Mouse (Mus musculus) regulatory T cell (primary cell): ENCODE results near the gene Abi3.

ENCODE experiments used
- in situ Hi-C: fragments of 300-600 bp; cut with MboI, MseI; formaldehyde crosslinking; loops from one replicate; pipeline ENCODE4 v1.15.1; 2025; ENCODE audit warnings: high pct_unique_total_duplicates

Abi3 gene

GRCm38 (mm10) chr11:95842074-95842681 is at the start of gene Abi3:
Gene Abi3 (minus strand): TSS chr11:95842476.
- in situ Hi-C loops = no loop called here

GRCm38 (mm10) chr11:95890462-95891051 is 48.3 kb upstream of the Abi3 start:
- in situ Hi-C loops = no loop called here

GRCm38 (mm10) chr11:95879861-95880260 is 37.6 kb upstream of the Abi3 start:
- in situ Hi-C loops = loop anchor here (5.0 to 10.0 kb wide), 2 partner anchors 97 to 805 kb away; partner anchors contain the start of gene Itga3

- in situ Hi-C loops = no loop called here
These were observed 34.0 kb upstream of the Abi3 start for GRCm38 (mm10) chr11:95876296-95876695.

GRCm38 (mm10) chr11:95875804-95876203 is 33.5 kb upstream of the Abi3 start:
- in situ Hi-C loops = no loop called here

- in situ Hi-C loops = loop anchor here (25.0 kb wide), 1 partner anchor 1142 kb away; the partner anchor contains the start of gene Sp6
These were observed 27.7 kb upstream of the Abi3 start for GRCm38 (mm10) chr11:95869918-95870470.

- in situ Hi-C loops = loop anchor here (25.0 kb wide), 1 partner anchor 1143 kb away; the partner anchor contains the start of gene Sp6
These were observed 27.2 kb upstream of the Abi3 start for GRCm38 (mm10) chr11:95869442-95869841.

- in situ Hi-C loops = loop anchor here (25.0 kb wide), 1 partner anchor 1151 kb away; the partner anchor contains the start of gene Sp6
These were observed 19.1 kb upstream of the Abi3 start for GRCm38 (mm10) chr11:95861397-95861796.

GRCm38 (mm10) chr11:95860071-95860490 is 17.8 kb upstream of the Abi3 start:
- in situ Hi-C loops = loop anchor here (25.0 kb wide), 1 partner anchor 1152 kb away; the partner anchor contains the start of gene Sp6

GRCm38 (mm10) chr11:95859468-95859855 is 17.2 kb upstream of the Abi3 start:
- in situ Hi-C loops = loop anchor here (25.0 kb wide), 1 partner anchor 1153 kb away; the partner anchor contains the start of gene Sp6

- in situ Hi-C loops = loop anchor here (25.0 kb wide), 1 partner anchor 1154 kb away; the partner anchor contains the start of gene Sp6
These were observed 16.5 kb upstream of the Abi3 start for GRCm38 (mm10) chr11:95858528-95859467.

GRCm38 (mm10) chr11:95857716-95858527 is 15.6 kb upstream of the Abi3 start:
- in situ Hi-C loops = loop anchor here (25.0 kb wide), 1 partner anchor 1154 kb away; the partner anchor contains the start of gene Sp6

GRCm38 (mm10) chr11:95857306-95857705 is 15.0 kb upstream of the Abi3 start:
- in situ Hi-C loops = loop anchor here (25.0 kb wide), 1 partner anchor 1155 kb away; the partner anchor contains the start of gene Sp6

GRCm38 (mm10) chr11:95853684-95854083 is 11.4 kb upstream of the Abi3 start:
- in situ Hi-C loops = loop anchor here (25.0 kb wide), 1 partner anchor 1159 kb away; the partner anchor contains the start of gene Sp6

- in situ Hi-C loops = loop anchor here (25.0 kb wide), 1 partner anchor 1161 kb away; the partner anchor contains the start of gene Sp6
These were observed 8.6 kb upstream of the Abi3 start for GRCm38 (mm10) chr11:95850898-95851297.

GRCm38 (mm10) chr11:95844935-95845334 is 2.7 kb upstream of the Abi3 start:
- in situ Hi-C loops = no loop called here

GRCm38 (mm10) chr11:95843421-95843950 is 1.2 kb upstream of the Abi3 start:
- in situ Hi-C loops = no loop called here

- in situ Hi-C loops = no loop called here
These were observed 677 bp upstream of the Abi3 start for GRCm38 (mm10) chr11:95842953-95843352.

- in situ Hi-C loops = no loop called here
These were observed 812 bp downstream of the Abi3 start for GRCm38 (mm10) chr11:95841498-95841830.
